Mouse (Mus musculus) stomach, postnatal 0 days (tissue): ENCODE measurements around the gene A930009A15Rik.

Experiments
- CTCF ChIP-seq: IDR thresholded peaks from 2 replicates; pipeline ENCODE4 v1.5.1; 2016; ENCODE audit warnings: antibody characterized with exemption, low read depth, mild to moderate bottlenecking, moderate library complexity
- EP300 ChIP-seq: optimal IDR thresholded peaks from 2 replicates; pipeline ENCODE3; 2016; ENCODE audit warnings: antibody characterized with exemption

DNA sequence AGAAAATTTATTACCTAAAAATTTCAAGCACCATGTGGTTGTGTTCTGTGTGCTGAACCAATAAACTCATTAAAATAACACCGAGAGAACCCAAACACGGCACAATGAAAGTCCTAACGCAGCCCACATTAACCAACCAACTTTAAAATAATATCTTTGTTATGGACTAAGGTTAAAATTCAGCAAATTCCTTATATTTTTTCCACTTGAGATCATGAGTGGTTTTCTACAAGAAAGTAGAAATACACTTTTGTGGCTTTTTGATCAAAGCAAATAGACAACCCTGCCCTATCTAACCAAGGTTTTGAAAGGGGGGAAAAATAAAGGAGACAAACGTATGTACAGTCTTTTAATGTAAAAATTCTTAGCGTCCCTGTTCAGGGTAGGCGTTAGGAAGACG is 9.3 kb downstream of the A930009A15Rik start:
- TF ChIP-seq EP300, result no peak
- no peak for TF ChIP-seq CTCF
